Mouse (Mus musculus): ENCODE measurements around the gene Tjp2. TPM values are rescaled to one million over a fixed set of nuclear protein-coding genes. Genes with fewer than 3 reads are reported as not detected.

The Tjp2 gene
- 1.2 and 8.9 TPM in 2 replicates for polyA plus RNA-seq (2012; ENCODE audit: insufficient read depth, low replicate concordance)

DNA sequence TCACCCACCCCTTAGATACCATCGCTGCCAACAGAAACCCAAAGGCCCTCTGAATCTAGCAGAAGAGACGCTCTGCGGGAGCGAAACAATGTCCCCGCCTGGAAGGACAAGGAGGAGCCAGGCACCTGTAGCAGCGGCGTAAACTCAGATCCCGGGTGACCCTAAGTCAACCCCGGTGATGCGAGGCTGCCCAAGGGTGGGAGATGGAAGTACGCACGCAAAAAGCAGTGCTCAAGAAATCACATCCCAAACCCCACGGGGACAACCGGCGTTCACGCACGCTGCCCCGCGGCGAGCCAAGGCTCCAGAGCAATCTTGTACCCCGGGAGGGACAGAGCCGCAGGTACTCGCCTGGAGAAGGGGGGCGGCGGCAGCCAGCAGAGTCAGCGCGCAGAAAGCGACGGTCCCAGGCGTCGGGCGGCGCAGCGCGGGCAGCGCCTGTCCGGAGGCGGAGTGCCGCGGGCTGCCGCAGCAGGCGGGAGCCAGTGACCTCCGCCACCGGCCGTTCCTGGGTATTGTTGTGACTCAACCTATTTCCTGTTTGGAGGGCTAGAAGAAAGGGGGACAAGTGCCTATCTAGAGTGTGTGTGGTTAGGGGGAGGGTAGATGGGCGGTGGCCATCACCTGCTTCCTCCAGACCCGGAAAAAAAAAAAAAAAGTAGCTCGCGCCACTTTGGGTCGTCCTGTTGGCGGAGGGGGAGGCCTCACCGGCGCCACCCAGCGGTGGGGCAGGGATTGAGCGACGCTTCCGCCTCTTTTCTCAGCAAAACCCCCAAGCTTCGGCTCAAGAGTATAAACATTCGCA lies at the start of gene Tjp2:
Gene Tjp2 (minus strand): TSS at position 531 of the 805 bp plus-strand sequence.
- TF ChIP-seq GATA1 (IDR thresholded peaks at IDR 0.05; ENCODE audit: borderline replicate concordance, low read length) (no peak), FLI1 (IDR thresholded peaks at IDR 0.05; ENCODE audit: low read length) (no peak)
- no peaks in the 10 kb centered on the region for H3K9me3 ChIP-seq
- H3K4me1 ChIP-seq = peaks cover 14% of the 10 kb centered on the region
- H3K36me3 ChIP-seq (replicated peaks; ENCODE audit: low read length) = no peaks in the 10 kb centered on the region
- peak within 1 kb of the TSS; percentile 91 for H3K4me3 ChIP-seq (replicated peaks)
- peaks cover 20% of the 10 kb centered on the region for H3K27me3 ChIP-seq (replicated peaks)

DNA sequence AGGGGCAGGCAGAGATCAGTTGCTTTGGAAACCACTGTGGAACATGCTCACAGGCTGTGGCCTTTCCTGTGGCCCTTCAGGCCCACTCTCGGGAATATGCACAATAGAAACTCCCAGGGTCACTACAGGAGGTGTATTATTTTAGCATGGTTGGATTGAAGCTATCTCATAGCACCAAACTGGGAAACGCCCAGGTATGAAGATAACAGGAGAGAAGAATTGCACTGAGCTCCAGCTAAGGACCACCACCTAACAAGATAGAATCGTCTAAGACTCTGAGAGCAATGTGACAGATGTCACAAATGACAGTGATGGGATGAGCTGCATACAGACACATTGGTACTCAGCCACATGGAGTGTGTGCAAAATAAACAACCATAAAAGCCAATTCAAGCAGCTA lies 49.5 kb upstream of the Tjp2 start:
- no peaks in the 10 kb centered on the region for H3K27me3 ChIP-seq (replicated peaks)
- peaks cover 5% of the 10 kb centered on the region for H3K9me3 ChIP-seq
- no peak overlapping the region for H3K4me3 ChIP-seq (replicated peaks)
- H3K4me1 ChIP-seq = peaks cover 22% of the 10 kb centered on the region
- TF ChIP-seq GATA1 (IDR thresholded peaks at IDR 0.05; ENCODE audit: borderline replicate concordance, low read length) (no peak), FLI1 (IDR thresholded peaks at IDR 0.05; ENCODE audit: low read length) (no peak)
- peaks cover 55% of the 10 kb centered on the region for H3K36me3 ChIP-seq (replicated peaks; ENCODE audit: low read length)

DNA sequence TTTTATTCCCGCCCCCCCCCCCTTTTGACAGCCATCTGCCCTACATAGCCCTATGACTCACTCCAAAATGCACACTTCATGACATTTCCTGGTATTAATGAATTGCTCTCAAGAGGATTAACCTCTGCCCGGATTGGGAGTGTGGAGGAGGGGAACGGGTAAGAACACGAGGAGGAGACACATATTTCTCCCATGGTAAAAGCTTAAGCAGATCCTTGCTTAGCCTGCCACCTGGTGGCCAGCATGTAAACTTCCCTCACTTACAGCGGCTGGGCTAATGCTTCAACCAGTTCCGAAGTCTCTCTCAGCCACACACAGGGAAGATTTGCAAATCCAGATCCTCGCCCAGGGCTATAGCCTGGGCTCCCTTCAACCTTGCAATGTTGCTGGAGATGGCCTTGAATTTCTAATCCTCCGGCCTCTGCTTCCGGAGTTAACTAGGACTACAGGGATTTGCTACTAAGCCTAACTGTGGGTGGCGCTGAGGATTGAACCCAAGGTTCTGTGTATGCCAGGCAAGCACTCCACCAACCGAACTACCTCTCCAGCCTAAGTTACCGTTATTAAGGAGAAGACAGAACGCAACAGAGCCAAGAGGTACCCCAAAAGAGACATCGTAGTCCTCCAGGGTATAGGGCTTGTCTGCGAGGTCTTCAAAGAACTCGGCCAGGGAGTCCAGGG lies 47.1 kb upstream of the Tjp2 start:
- Histone ChIP-seq H3K9me3 (no peaks in the 10 kb centered on the region), H3K4me1 (peaks cover 8% of the 10 kb centered on the region), H3K27me3 (replicated peaks) (no peaks in the 10 kb centered on the region), H3K4me3 (replicated peaks) (peak overlapping the region; percentile 59), H3K36me3 (replicated peaks; ENCODE audit: low read length) (peaks cover 61% of the 10 kb centered on the region)
- no peak for TF ChIP-seq GATA1 (IDR thresholded peaks at IDR 0.05; ENCODE audit: borderline replicate concordance, low read length)
- no peak for TF ChIP-seq FLI1 (IDR thresholded peaks at IDR 0.05; ENCODE audit: low read length)

DNA sequence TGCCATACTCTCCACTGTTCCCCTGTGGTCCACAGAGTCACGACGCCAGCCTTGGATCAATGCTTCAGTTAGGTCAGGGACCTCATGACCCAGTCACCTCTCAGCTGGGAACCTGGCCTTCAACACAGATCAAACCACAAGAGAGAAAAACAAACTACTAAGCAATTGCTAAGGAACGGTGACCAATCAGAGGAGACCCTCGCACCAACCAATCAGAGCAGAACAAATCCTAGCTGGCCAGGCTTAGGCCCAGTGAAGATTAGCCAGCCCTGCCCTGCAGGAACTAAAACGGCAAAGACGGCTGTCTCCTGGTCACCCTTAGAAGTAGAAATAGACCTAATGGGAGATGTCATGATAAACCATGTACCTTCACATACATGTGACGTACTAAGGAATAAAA lies 46.5 kb upstream of the Tjp2 start:
- Histone ChIP-seq H3K9me3 (no peaks in the 10 kb centered on the region), H3K4me1 (peaks cover 8% of the 10 kb centered on the region), H3K4me3 (replicated peaks) (no peak overlapping the region), H3K36me3 (replicated peaks; ENCODE audit: low read length) (peaks cover 58% of the 10 kb centered on the region), H3K27me3 (replicated peaks) (no peaks in the 10 kb centered on the region)
- TF ChIP-seq FLI1 (IDR thresholded peaks at IDR 0.05; ENCODE audit: low read length) = no peak
- no peak for TF ChIP-seq GATA1 (IDR thresholded peaks at IDR 0.05; ENCODE audit: borderline replicate concordance, low read length)

DNA sequence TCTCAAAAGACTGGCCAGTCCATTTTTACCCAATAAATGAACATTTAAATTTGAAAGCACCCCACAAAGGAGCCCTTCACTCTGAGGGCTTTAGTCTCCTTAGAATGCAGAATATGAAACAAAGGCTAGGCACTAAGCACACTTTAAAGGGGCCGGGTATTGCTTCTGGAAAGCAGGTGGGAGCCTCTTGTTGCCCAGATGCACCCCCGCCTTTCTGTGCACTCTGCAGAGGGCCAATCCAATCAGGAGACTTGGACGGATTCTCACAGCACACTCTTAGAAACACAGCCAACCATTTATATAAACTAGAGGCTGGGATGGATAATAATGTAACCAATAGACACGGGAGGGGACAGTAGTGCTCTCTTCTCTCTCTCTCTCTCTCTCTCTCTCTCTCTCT lies 43.7 kb upstream of the Tjp2 start:
- Histone ChIP-seq H3K9me3 (no peaks in the 10 kb centered on the region), H3K4me3 (replicated peaks) (no peak overlapping the region), H3K4me1 (peaks cover 8% of the 10 kb centered on the region), H3K36me3 (replicated peaks; ENCODE audit: low read length) (peaks cover 63% of the 10 kb centered on the region), H3K27me3 (replicated peaks) (no peaks in the 10 kb centered on the region)
- TF ChIP-seq FLI1 (IDR thresholded peaks at IDR 0.05; ENCODE audit: low read length) = no peak
- no peak for TF ChIP-seq GATA1 (IDR thresholded peaks at IDR 0.05; ENCODE audit: borderline replicate concordance, low read length)

DNA sequence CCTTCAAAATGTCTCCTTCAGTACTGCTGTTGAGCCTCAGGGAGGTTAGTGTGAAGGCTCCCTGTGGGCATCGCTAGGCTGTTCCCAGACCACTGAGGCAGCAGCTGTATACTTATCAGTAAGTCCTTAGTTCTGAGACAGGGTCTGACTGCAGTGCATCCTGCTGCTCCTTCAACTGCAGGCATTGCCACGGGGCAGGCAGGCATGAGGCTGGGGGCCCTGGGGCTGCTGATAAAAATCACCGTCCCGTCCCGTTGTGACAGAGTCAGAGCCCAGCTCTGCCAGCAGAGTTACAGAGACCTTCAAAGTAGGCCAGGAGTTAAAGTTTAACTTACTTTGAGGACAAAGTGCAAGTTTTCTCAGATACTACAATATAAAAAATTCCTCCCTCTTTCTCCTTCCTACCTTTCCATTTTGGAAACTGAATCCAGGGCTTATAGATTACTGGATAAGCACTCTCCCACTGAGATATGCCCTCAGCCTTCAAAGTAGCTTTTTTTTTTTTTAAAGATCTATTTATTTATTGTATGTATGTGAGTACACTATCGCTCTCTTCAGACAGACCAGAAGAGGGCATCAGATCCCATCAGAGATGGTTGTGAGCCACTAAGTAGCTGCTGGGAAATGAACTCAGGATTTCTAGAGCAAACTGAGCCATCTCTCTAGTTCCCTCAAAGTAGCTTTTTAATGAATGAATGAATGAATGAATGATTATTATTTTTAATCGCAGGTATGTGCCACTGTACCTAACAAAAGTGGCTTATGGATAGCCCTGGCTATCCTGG lies 41.4 kb upstream of the Tjp2 start:
- H3K27me3 ChIP-seq (replicated peaks) = no peaks in the 10 kb centered on the region

DNA sequence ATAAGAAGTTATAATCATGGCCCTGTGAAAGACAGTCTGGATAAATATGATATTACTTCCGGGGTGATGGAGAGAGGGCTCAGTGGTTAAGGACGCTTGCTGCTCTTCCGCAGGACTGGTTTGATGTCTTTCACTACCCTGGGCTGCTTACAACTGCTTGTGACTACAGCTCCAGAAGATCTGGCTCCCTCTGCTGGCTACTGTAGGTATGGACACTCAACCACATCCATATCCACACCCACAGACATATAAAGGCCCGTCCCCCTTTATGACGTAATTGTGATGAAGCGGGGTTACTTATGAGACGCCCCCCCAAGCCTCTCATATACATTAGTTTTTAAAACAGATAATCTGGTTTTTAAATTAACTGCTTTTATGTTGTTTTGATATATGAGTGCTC lies 40.2 kb upstream of the Tjp2 start:
- Histone ChIP-seq H3K4me1 (no peaks in the 10 kb centered on the region), H3K4me3 (replicated peaks) (no peak overlapping the region), H3K36me3 (replicated peaks; ENCODE audit: low read length) (peaks cover 63% of the 10 kb centered on the region), H3K9me3 (no peaks in the 10 kb centered on the region), H3K27me3 (replicated peaks) (no peaks in the 10 kb centered on the region)
- TF ChIP-seq FLI1 (IDR thresholded peaks at IDR 0.05; ENCODE audit: low read length) (no peak), GATA1 (IDR thresholded peaks at IDR 0.05; ENCODE audit: borderline replicate concordance, low read length) (no peak)

More for the DNA sequence above, 41.4 kb upstream of the Tjp2 start:
- H3K36me3 ChIP-seq (replicated peaks; ENCODE audit: low read length) = peaks cover 69% of the 10 kb centered on the region
- peaks cover 4% of the 10 kb centered on the region for H3K4me1 ChIP-seq
- TF ChIP-seq GATA1 (IDR thresholded peaks at IDR 0.05; ENCODE audit: borderline replicate concordance, low read length) = no peak
- no peak for TF ChIP-seq FLI1 (IDR thresholded peaks at IDR 0.05; ENCODE audit: low read length)
- no peaks in the 10 kb centered on the region for H3K9me3 ChIP-seq
- no peak overlapping the region for H3K4me3 ChIP-seq (replicated peaks)

DNA sequence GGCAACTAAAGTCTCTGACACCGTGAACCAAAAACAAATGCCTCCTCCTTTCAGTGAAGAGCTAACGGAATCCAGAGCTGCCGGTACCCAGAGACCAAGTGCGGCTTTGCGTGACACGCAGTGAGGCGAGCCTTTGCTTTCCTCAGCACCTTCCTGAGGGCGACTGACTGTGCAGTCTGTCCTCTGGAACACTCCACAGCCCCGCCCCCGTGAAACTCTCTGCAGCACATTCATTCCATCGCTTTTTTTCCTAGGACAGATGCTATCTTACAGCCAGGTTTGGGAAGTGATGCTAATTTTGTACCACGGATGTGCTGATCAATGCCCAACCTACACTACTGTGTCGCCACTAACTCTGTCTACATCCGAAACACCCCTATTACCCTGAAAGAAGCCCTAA lies 37.9 kb upstream of the Tjp2 start:
- Histone ChIP-seq H3K9me3 (no peaks in the 10 kb centered on the region), H3K4me3 (replicated peaks) (no peak overlapping the region), H3K27me3 (replicated peaks) (no peaks in the 10 kb centered on the region), H3K4me1 (peaks cover 17% of the 10 kb centered on the region), H3K36me3 (replicated peaks; ENCODE audit: low read length) (peaks cover 48% of the 10 kb centered on the region)
- TF ChIP-seq GATA1 (IDR thresholded peaks at IDR 0.05; ENCODE audit: borderline replicate concordance, low read length) = no peak
- no peak for TF ChIP-seq FLI1 (IDR thresholded peaks at IDR 0.05; ENCODE audit: low read length)

DNA sequence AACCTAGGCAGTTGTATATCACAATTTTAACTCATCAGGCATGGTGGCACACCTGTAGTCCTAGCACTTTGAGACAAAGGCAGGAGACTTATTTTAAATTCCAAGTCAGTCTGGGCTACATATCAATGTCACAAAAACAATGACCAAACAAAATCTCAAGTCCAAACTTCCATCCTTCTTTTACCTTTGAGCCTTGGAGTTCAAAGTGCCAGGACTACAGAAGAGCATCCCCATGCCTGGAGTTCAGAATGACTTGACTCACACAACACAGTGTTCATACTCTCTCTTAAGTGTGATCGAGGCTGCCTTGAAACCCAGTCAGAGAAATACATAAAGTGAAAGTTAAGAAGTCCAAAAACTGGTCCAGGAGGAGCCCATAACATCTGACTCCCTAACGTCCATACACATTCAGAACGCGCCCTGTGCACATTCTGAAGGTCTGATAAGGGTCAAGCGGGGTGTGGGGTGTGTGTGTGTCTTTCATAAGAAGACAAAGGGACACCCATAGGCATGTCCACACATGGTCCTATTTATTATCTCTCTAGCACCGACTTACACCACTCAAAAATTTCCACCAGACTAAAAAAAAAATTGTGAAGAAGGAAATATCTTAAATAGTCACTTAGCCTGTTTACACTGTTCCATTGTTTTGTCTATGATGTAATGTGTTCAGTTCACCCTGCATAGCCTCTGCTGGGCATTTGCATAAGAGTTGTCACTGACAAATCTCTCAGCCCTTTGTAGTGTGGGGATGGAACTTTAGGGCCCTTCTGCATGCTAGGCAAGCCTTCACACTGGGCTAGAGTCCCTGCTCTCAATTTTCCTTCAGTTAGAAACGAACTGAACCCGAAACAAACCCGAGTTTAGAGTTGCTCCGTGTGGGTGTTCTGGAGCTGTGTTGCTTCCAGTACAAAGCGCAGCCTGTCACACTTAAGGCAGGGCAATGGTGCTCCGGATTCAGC lies 34.8 kb upstream of the Tjp2 start:
- TF ChIP-seq GATA1 (IDR thresholded peaks at IDR 0.05; ENCODE audit: borderline replicate concordance, low read length) (no peak), FLI1 (IDR thresholded peaks at IDR 0.05; ENCODE audit: low read length) (no peak)
- Histone ChIP-seq H3K4me1 (peaks cover 17% of the 10 kb centered on the region), H3K4me3 (replicated peaks) (no peak overlapping the region), H3K9me3 (no peaks in the 10 kb centered on the region), H3K27me3 (replicated peaks) (no peaks in the 10 kb centered on the region), H3K36me3 (replicated peaks; ENCODE audit: low read length) (peaks cover 27% of the 10 kb centered on the region)
